Mouse (Mus musculus): ENCODE results near the gene Ephx3. TPM values are rescaled to one million over a fixed set of nuclear protein-coding genes. Genes with fewer than 3 reads are reported as not detected.
A peak's percentile ranks its signal among the peaks of the same experiment; 100 is the strongest.

Ephx3 gene
- total and polyA plus RNA-seq, 3 experiments, result 0.08 TPM; not detected in 2

DNA sequence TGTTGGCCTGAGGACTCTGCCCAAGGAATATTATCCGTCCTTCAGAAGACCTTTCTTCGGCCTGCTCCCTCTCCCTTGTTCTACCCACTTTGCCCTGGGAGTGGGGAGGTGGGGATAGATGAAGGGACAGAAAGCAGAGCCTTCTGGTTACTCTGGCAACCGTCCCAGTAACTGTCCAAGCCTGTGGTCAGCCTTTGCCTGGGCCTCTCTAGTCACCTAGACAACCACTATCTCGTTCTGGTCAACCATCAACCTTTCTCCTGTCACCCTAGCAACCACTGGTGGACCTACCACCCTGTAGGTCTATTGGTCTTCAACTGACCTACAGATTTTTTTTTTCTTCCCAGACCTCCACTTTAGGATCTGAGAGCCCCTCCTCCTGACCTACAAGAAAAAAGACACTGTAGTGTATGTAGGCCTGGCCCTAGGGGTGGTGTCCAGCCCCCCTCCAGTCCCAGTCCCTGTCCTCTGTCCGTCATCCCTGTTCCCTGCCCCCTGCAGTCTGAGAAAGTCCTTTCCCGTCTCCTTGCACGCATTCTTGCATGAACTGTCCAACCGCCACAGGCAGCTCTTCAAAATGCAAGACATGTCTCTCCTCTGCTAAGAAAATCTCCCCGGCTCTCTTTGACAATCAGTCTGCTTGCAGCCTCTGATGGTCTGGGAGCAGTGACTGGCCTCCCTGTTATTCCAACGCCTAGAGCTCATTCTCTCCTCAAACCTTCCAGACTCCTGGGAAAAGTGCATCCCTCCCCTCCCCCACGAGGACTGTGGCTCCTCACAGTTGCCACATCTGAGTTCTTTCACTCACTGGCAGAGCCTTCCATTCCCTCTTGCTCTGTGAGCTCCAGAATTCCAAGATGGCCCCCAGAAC is 9.5 kb downstream of the Ephx3 start:
- no peaks in the 10 kb centered on the region for H3K9me3 ChIP-seq (replicated peaks; ENCODE audit: insufficient read depth, low read length)
- no peak overlapping the region for H3K27ac ChIP-seq (ENCODE audit: control insufficient read depth, low read depth, low read length)
- peaks cover 0 to 9% of the 10 kb centered on the region in 2 experiments; a peak in 2 of 4 replicates for H3K36me3 ChIP-seq (ENCODE audit: control insufficient read depth in 1 of 2, insufficient read depth in 2 of 2, low read length in 2 of 2)
- no peak overlapping the region for H3K9ac ChIP-seq (ENCODE audit: control insufficient read depth, low read depth, low read length, poor library complexity, severe bottlenecking)
- DNase-seq (ENCODE audit: low read depth, low spot score), result no peak
- H3K79me2 ChIP-seq (ENCODE audit: control insufficient read depth, insufficient read depth, low read length, poor library complexity), result no peaks in the 10 kb centered on the region
- no peak overlapping the region for H3K4me3 ChIP-seq (ENCODE audit: control insufficient read depth in 1 of 2, insufficient read depth in 1 of 2, low read depth in 2 of 2, low read length in 2 of 2)
- peaks cover 5 to 13% of the 10 kb centered on the region in 2 experiments for H3K4me1 ChIP-seq (ENCODE audit: control insufficient read depth in 1 of 2, insufficient read depth in 2 of 2, low read length in 2 of 2)
- TF ChIP-seq SIN3A (IDR thresholded peaks at IDR 0.05; ENCODE audit: low read length) (no peak), TCF12 (IDR thresholded peaks at IDR 0.05; ENCODE audit: low read depth, low read length) (no peak)
- no peaks in the 10 kb centered on the region for H3K27me3 ChIP-seq (ENCODE audit: control insufficient read depth in 1 of 2, insufficient read depth in 2 of 2, low read length in 2 of 2)

DNA sequence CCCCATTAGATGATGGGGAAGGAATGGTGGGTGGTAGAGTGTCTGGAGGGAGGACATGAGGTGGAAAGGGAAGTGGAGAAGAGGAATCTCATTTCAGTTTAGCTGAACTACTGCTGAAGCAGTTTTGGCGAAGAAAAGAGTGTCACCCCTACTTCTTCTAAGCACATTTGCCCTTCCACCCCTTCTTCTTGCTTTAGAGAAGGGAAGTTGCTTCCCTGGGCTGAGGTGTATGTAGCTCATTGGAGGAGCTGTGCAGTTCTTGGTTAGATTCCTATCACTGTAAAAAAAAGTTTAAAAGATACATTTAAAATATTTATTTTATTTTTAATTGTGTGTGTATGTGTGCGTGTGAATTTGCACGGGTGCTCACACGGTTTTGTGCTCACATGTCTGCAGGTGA is 12.4 kb downstream of the Ephx3 start:
- Histone ChIP-seq H3K79me2 (ENCODE audit: control insufficient read depth, insufficient read depth, low read length, poor library complexity) (no peaks in the 10 kb centered on the region), H3K36me3 (ENCODE audit: control insufficient read depth in 1 of 2, insufficient read depth in 2 of 2, low read length in 2 of 2) (peaks cover 0 to 16% of the 10 kb centered on the region in 2 experiments; a peak in 2 of 4 replicates), H3K4me1 (ENCODE audit: control insufficient read depth in 1 of 2, insufficient read depth in 2 of 2, low read length in 2 of 2) (peaks cover 5 to 15% of the 10 kb centered on the region in 2 experiments), H3K27me3 (ENCODE audit: control insufficient read depth in 1 of 2, insufficient read depth in 2 of 2, low read length in 2 of 2) (no peaks in the 10 kb centered on the region), H3K9me3 (replicated peaks; ENCODE audit: insufficient read depth, low read length) (no peaks in the 10 kb centered on the region), H3K27ac (ENCODE audit: control insufficient read depth, low read depth, low read length) (peak overlapping the region; percentile 5; the same call in 1 of the 2 replicates), H3K4me3 (ENCODE audit: control insufficient read depth in 1 of 2, insufficient read depth in 1 of 2, low read depth in 2 of 2, low read length in 2 of 2) (peak overlapping the region in 1 of 2 experiments; percentile 30; a peak in 1 of 4 replicates), H3K9ac (ENCODE audit: control insufficient read depth, low read depth, low read length, poor library complexity, severe bottlenecking) (no peak overlapping the region)
- TF ChIP-seq NRF1 (IDR thresholded peaks at IDR 0.05; ENCODE audit: insufficient read depth, low read depth, low read length, poor library complexity, severe bottlenecking), result no peak
- peak; percentile 55 for TF ChIP-seq ZNF384 (IDR thresholded peaks at IDR 0.05; ENCODE audit: low read depth, low read length)
- peak; percentile 28; the same call in 1 of the 2 replicates for TF ChIP-seq GATA1 (IDR thresholded peaks at IDR 0.05; ENCODE audit: low read depth, low read length)
- peak; percentile 83 for DNase-seq (ENCODE audit: low read depth, low spot score)

DNA sequence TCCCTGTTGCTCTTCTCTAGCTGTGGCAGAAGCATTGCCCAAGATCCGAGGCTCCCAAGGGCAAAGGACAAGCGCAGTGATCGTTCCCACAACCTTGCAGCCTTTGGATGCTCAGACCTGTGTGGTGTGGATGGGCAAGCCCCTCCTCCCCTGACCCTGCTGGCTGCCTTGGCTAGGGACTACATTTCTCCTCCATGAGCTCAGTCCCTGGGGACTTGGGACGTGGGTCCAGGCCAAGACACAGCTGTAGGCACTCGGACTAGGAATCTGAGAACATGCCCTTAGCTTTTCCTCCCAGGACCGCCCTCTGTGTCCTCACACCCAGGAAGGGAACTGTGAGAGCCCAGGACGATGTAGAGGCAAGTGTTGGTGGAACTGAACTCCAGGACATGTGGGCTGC is 16.2 kb downstream of the Ephx3 start:
- peaks cover 20 to 40% of the 10 kb centered on the region in 2 experiments for H3K4me1 ChIP-seq (ENCODE audit: control insufficient read depth in 1 of 2, insufficient read depth in 2 of 2, low read length in 2 of 2)
- H3K27me3 ChIP-seq (ENCODE audit: control insufficient read depth in 1 of 2, insufficient read depth in 2 of 2, low read length in 2 of 2), result no peaks in the 10 kb centered on the region
- peaks cover 0 to 35% of the 10 kb centered on the region in 2 experiments; a peak in 2 of 4 replicates for H3K36me3 ChIP-seq (ENCODE audit: control insufficient read depth in 1 of 2, insufficient read depth in 2 of 2, low read length in 2 of 2)
- no peaks in the 10 kb centered on the region for H3K9me3 ChIP-seq (replicated peaks; ENCODE audit: insufficient read depth, low read length)
- no peak overlapping the region for H3K9ac ChIP-seq (ENCODE audit: control insufficient read depth, low read depth, low read length, poor library complexity, severe bottlenecking)
- no peaks in the 10 kb centered on the region for H3K79me2 ChIP-seq (ENCODE audit: control insufficient read depth, insufficient read depth, low read length, poor library complexity)
- H3K27ac ChIP-seq (ENCODE audit: control insufficient read depth, low read depth, low read length), result no peak overlapping the region
- TF ChIP-seq ZNF384 (IDR thresholded peaks at IDR 0.05; ENCODE audit: low read depth, low read length) (no peak), JUND (IDR thresholded peaks at IDR 0.05; ENCODE audit: low read depth, low read length) (no peak), POLR2A (IDR thresholded peaks at IDR 0.05; ENCODE audit: control insufficient read depth in 1 of 2, insufficient read depth in 1 of 2, low read depth in 1 of 2, low read length in 2 of 2, poor library complexity in 1 of 2) (no peak), E2F4 (IDR thresholded peaks at IDR 0.05; ENCODE audit: borderline replicate concordance, low read depth, low read length) (no peak), CTCF (IDR thresholded peaks at IDR 0.05 in 2 of 3, conservative IDR thresholded peaks at IDR 0.05 in 1 of 3; ENCODE audit: control insufficient read depth in 1 of 3, insufficient read depth in 1 of 3, low read depth in 2 of 3, low read length in 3 of 3, poor library complexity in 1 of 3, severe bottlenecking in 1 of 3) (no peak), ZC3H11A (IDR thresholded peaks at IDR 0.05; ENCODE audit: low read depth, low read length) (no peak), BHLHE40 (IDR thresholded peaks at IDR 0.05; ENCODE audit: borderline replicate concordance, low read depth, low read length) (no peak), SMC3 (IDR thresholded peaks at IDR 0.05; ENCODE audit: low read depth, low read length) (no peak), TAL1 (IDR thresholded peaks at IDR 0.05; ENCODE audit: low read length) (no peak), POLR2AphosphoS2 (IDR thresholded peaks at IDR 0.05; ENCODE audit: low read length) (no peak), ETS1 (IDR thresholded peaks at IDR 0.05; ENCODE audit: low read depth, low read length) (no peak)
- no peak overlapping the region for H3K4me3 ChIP-seq (ENCODE audit: control insufficient read depth in 1 of 2, insufficient read depth in 1 of 2, low read depth in 2 of 2, low read length in 2 of 2)
- DNase-seq (ENCODE audit: low read depth, low spot score), result no peak

Data from MEL (cell line).